Mouse (Mus musculus): ENCODE measurements around the gene Ankrd44. TPM values are rescaled to one million over a fixed set of nuclear protein-coding genes. Genes with fewer than 3 reads are reported as not detected.

Ankrd44 gene
- polyA plus RNA-seq, 1 experiment from 2014 or later: 28.9 TPM

Small RNA genes lying within 50 kb of the gene (microRNA-seq; reads per million reads assigned to microRNA genes)
- gene Gm24053 (ENCODE audit: borderline number of aligned reads): not detected

Other genes starting within 250 kb of the Ankrd44 start
- 275 and 304 TPM in 2 replicates for gene Sf3b1, start 101.1 kb upstream of the Ankrd44 start, polyA plus RNA-seq (2014; fragmentation: Nextera tagmentation; extraction: Ambion mirVana)
- 20.1 and 22.7 TPM in 2 replicates for gene Coq10b, start 126.4 kb upstream of the Ankrd44 start, polyA plus RNA-seq (2014; fragmentation: Nextera tagmentation; extraction: Ambion mirVana)
- gene Hspe1, start 161.7 kb upstream of the Ankrd44 start, polyA plus RNA-seq (2014; fragmentation: Nextera tagmentation; extraction: Ambion mirVana): 387 and 459 TPM in 2 replicates
- gene Hspd1, start 161.9 kb upstream of the Ankrd44 start, polyA plus RNA-seq (2014; fragmentation: Nextera tagmentation; extraction: Ambion mirVana): 298 and 311 TPM in 2 replicates
- 117 and 122 TPM in 2 replicates for gene Mob4, start 204.8 kb upstream of the Ankrd44 start, polyA plus RNA-seq (2014; fragmentation: Nextera tagmentation; extraction: Ambion mirVana)